In the genomic region with DNA sequence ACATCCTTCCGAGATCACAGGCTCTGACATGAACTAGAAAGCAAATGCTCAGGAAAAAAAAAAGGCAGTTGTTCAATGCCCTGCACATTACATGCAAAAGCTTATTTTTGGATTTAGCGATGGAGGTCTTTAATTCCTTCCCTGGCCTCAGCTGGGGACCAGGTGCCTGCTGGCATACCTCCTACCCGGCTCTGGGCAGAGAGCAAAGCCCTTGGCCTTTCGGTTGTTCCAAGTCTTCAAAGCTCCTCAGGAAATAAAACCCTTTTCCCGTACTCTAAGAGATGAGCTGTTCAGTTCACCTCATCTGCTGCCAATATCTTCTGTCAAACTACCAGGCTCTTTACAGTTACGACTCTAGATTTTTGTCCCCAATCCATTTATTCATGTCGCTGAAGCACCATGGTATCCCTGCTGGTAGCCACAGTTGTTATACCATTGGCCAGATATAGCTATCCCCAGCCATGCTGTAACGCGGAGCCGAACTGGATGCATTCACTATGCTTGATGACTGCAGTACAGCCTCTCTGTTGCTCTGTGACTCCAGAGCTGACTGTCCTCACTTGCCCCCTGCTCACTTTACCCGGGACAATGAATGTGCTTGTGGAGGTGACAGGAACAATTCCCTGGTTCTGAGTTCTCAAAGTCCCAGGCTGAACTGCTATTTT, we compare ENCODE assay signal across 13 mouse cellular contexts.
DNase-seq lines count a peak whose midpoint lies in the region.
"Had no signal": no experiment of that assay in that cellular context is flagged by ENCODE, and none has a peak within 500 bp of the region (broad histone marks: within the 10 kb centered on the region; RNA-seq: fewer than 3 reads in every experiment).

No protein-coding gene starts in this region.

- intact Hi-C loops in gastrocnemius, postnatal 14 days (cut with DNase I; ENCODE audit: low total_unique reads) = no loop called here

- DNase-seq in adrenal gland, adult 2 months = peak; percentile 6
- no peak for DNase-seq in adrenal gland, postnatal 10 days
- DNase-seq in gastrocnemius, postnatal 14 days = peak; percentile 20
- no peak for DNase-seq in gastrocnemius, adult 18-20 months (ENCODE audit: low spot score)
- peak; percentile 23 for DNase-seq in cerebellum, adult 11-12 months
- DNase-seq in cerebellum, postnatal 10 days = peak; percentile 63 to 78
- no peak for DNase-seq in spleen, postnatal 14 days (ENCODE audit: low spot score in 2 of 2)
- no peak for DNase-seq in spleen, postnatal 10 days (ENCODE audit: low spot score in 2 of 2)
- DNase-seq: adrenal gland, postnatal 14 days; heart, postnatal 36 days; kidney, adult 2 months; lung, adult 18-20 months; lung, postnatal 10 days had no signal

Comparison
In these comparisons a context has a peak if more than half of its experiments do, and no peak if none do; other contexts are left out.
1. DNase-seq: peak in adrenal gland, adult 2 months (single experiment), gastrocnemius, postnatal 14 days (single experiment), cerebellum, adult 11-12 months (single experiment) and cerebellum, postnatal 10 days (2 of 2); none in adrenal gland, postnatal 10 days (single experiment), gastrocnemius, adult 18-20 months (single experiment), spleen, postnatal 14 days (0 of 2) and spleen, postnatal 10 days (0 of 2).